Mouse (Mus musculus): Measurements from ENCODE around the gene Pa2g4. TPM values are rescaled to one million over a fixed set of nuclear protein-coding genes. Genes with fewer than 3 reads are reported as not detected.

The Pa2g4 gene
- polyA plus RNA-seq (2014; fragmentation: Illumina TruSeq; extraction: RNeasy Lipid Tissue Mini Kit (QIAGEN cat#74804); ENCODE audit: low read depth, low replicate concordance) = 69.1 TPM

GRCm38 (mm10) chr10:128565788-128566531, at the start of gene Pa2g4:
TSS of gene Pa2g4 (minus strand) at chr10:128565987.

GRCm38 (mm10) chr10:128589464-128590192, 23.8 kb upstream of the Pa2g4 start, which contains the start of gene Erbb3:
TSS of gene Erbb3 (minus strand) at chr10:128589652.

GRCm38 (mm10) chr10:128548947-128549681, 16.7 kb downstream of the Pa2g4 start, which contains the start of gene Rpl41:
TSS of gene Rpl41 (minus strand) at chr10:128549305.

GRCm38 (mm10) chr10:128547361-128548032, 18.3 kb downstream of the Pa2g4 start, which contains the start of gene Zc3h10:
TSS of gene Zc3h10 (minus strand) at chr10:128547774.

GRCm38 (mm10) chr10:128525671-128526308, 40.0 kb downstream of the Pa2g4 start, which contains the start of gene Esyt1:
TSS of gene Esyt1 (minus strand) at chr10:128525871.

Other genes starting within 250 kb of the Pa2g4 start
- 69.0 TPM for gene Cnpy2, start 243.5 kb downstream of the Pa2g4 start, polyA plus RNA-seq (2014; fragmentation: Illumina TruSeq; extraction: RNeasy Lipid Tissue Mini Kit (QIAGEN cat#74804); ENCODE audit: low read depth, low replicate concordance)
- 106 TPM for gene Cs, start 228.3 kb downstream of the Pa2g4 start, polyA plus RNA-seq (2014; fragmentation: Illumina TruSeq; extraction: RNeasy Lipid Tissue Mini Kit (QIAGEN cat#74804); ENCODE audit: low read depth, low replicate concordance)
- gene Coq10a, start 197.0 kb downstream of the Pa2g4 start, polyA plus RNA-seq (2014; fragmentation: Illumina TruSeq; extraction: RNeasy Lipid Tissue Mini Kit (QIAGEN cat#74804); ENCODE audit: low read depth, low replicate concordance) = 8.7 TPM
- gene Ankrd52, start 188.9 kb downstream of the Pa2g4 start, polyA plus RNA-seq (2014; fragmentation: Illumina TruSeq; extraction: RNeasy Lipid Tissue Mini Kit (QIAGEN cat#74804); ENCODE audit: low read depth, low replicate concordance) = 4.6 TPM
- gene Slc39a5, start 164.8 kb downstream of the Pa2g4 start, polyA plus RNA-seq (2014; fragmentation: Illumina TruSeq; extraction: RNeasy Lipid Tissue Mini Kit (QIAGEN cat#74804); ENCODE audit: low read depth, low replicate concordance) = 0.53 TPM
- gene Nabp2, start 154.5 kb downstream of the Pa2g4 start, polyA plus RNA-seq (2014; fragmentation: Illumina TruSeq; extraction: RNeasy Lipid Tissue Mini Kit (QIAGEN cat#74804); ENCODE audit: low read depth, low replicate concordance) = 18.4 TPM
- gene Rnf41, start 154.3 kb downstream of the Pa2g4 start, polyA plus RNA-seq (2014; fragmentation: Illumina TruSeq; extraction: RNeasy Lipid Tissue Mini Kit (QIAGEN cat#74804); ENCODE audit: low read depth, low replicate concordance) = 4.9 TPM
- gene Smarcc2, start 106.7 kb downstream of the Pa2g4 start, polyA plus RNA-seq (2014; fragmentation: Illumina TruSeq; extraction: RNeasy Lipid Tissue Mini Kit (QIAGEN cat#74804); ENCODE audit: low read depth, low replicate concordance) = 47.7 TPM
- gene Myl6, start 71.8 kb downstream of the Pa2g4 start, polyA plus RNA-seq (2014; fragmentation: Illumina TruSeq; extraction: RNeasy Lipid Tissue Mini Kit (QIAGEN cat#74804); ENCODE audit: low read depth, low replicate concordance) = 99.8 TPM
- gene Myl6b, start 67.3 kb downstream of the Pa2g4 start, polyA plus RNA-seq (2014; fragmentation: Illumina TruSeq; extraction: RNeasy Lipid Tissue Mini Kit (QIAGEN cat#74804); ENCODE audit: low read depth, low replicate concordance) = 0.40 TPM
- gene Esyt1, start 40.1 kb downstream of the Pa2g4 start, polyA plus RNA-seq (2014; fragmentation: Illumina TruSeq; extraction: RNeasy Lipid Tissue Mini Kit (QIAGEN cat#74804); ENCODE audit: low read depth, low replicate concordance) = 2.3 TPM
- 1.6 TPM for gene Zc3h10, start 18.2 kb downstream of the Pa2g4 start, polyA plus RNA-seq (2014; fragmentation: Illumina TruSeq; extraction: RNeasy Lipid Tissue Mini Kit (QIAGEN cat#74804); ENCODE audit: low read depth, low replicate concordance)
- 11.9 TPM for gene Rpl41, start 16.7 kb downstream of the Pa2g4 start, polyA plus RNA-seq (2014; fragmentation: Illumina TruSeq; extraction: RNeasy Lipid Tissue Mini Kit (QIAGEN cat#74804); ENCODE audit: low read depth, low replicate concordance)
- gene Erbb3, start 23.7 kb upstream of the Pa2g4 start, polyA plus RNA-seq (2014; fragmentation: Illumina TruSeq; extraction: RNeasy Lipid Tissue Mini Kit (QIAGEN cat#74804); ENCODE audit: low read depth, low replicate concordance) = 28.2 TPM
- 7.0 TPM for gene Rps26, start 60.8 kb upstream of the Pa2g4 start, polyA plus RNA-seq (2014; fragmentation: Illumina TruSeq; extraction: RNeasy Lipid Tissue Mini Kit (QIAGEN cat#74804); ENCODE audit: low read depth, low replicate concordance)
- 1.1 TPM for gene Ikzf4, start 80.0 kb upstream of the Pa2g4 start, polyA plus RNA-seq (2014; fragmentation: Illumina TruSeq; extraction: RNeasy Lipid Tissue Mini Kit (QIAGEN cat#74804); ENCODE audit: low read depth, low replicate concordance)
- 25.8 TPM for gene Suox, start 108.1 kb upstream of the Pa2g4 start, polyA plus RNA-seq (2014; fragmentation: Illumina TruSeq; extraction: RNeasy Lipid Tissue Mini Kit (QIAGEN cat#74804); ENCODE audit: low read depth, low replicate concordance)
- gene Rab5b, start 130.3 kb upstream of the Pa2g4 start, polyA plus RNA-seq (2014; fragmentation: Illumina TruSeq; extraction: RNeasy Lipid Tissue Mini Kit (QIAGEN cat#74804); ENCODE audit: low read depth, low replicate concordance) = 128 TPM
- gene Pmel, start 138.2 kb upstream of the Pa2g4 start, polyA plus RNA-seq (2014; fragmentation: Illumina TruSeq; extraction: RNeasy Lipid Tissue Mini Kit (QIAGEN cat#74804); ENCODE audit: low read depth, low replicate concordance) = not detected
- 8.1 TPM for gene Cdk2, start 139.0 kb upstream of the Pa2g4 start, polyA plus RNA-seq (2014; fragmentation: Illumina TruSeq; extraction: RNeasy Lipid Tissue Mini Kit (QIAGEN cat#74804); ENCODE audit: low read depth, low replicate concordance)
- 8.3 TPM for gene Dgka, start 178.9 kb upstream of the Pa2g4 start, polyA plus RNA-seq (2014; fragmentation: Illumina TruSeq; extraction: RNeasy Lipid Tissue Mini Kit (QIAGEN cat#74804); ENCODE audit: low read depth, low replicate concordance)
- gene Pym1, start 181.9 kb upstream of the Pa2g4 start, polyA plus RNA-seq (2014; fragmentation: Illumina TruSeq; extraction: RNeasy Lipid Tissue Mini Kit (QIAGEN cat#74804); ENCODE audit: low read depth, low replicate concordance) = 0.57 TPM
- 0.36 TPM for gene Mmp19, start 224.9 kb upstream of the Pa2g4 start, polyA plus RNA-seq (2014; fragmentation: Illumina TruSeq; extraction: RNeasy Lipid Tissue Mini Kit (QIAGEN cat#74804); ENCODE audit: low read depth, low replicate concordance)
- 33.2 TPM for gene Dnajc14, start 238.1 kb upstream of the Pa2g4 start, polyA plus RNA-seq (2014; fragmentation: Illumina TruSeq; extraction: RNeasy Lipid Tissue Mini Kit (QIAGEN cat#74804); ENCODE audit: low read depth, low replicate concordance)
- gene Tmem198b, start 238.4 kb upstream of the Pa2g4 start, polyA plus RNA-seq (2014; fragmentation: Illumina TruSeq; extraction: RNeasy Lipid Tissue Mini Kit (QIAGEN cat#74804); ENCODE audit: low read depth, low replicate concordance) = 2.6 TPM